Mouse (Mus musculus) lung, postnatal 0 days (tissue): ENCODE measurements around the gene Tprn.

Experiments used
- CTCF ChIP-seq: IDR thresholded peaks from 2 replicates; pipeline ENCODE4 v1.5.1; 2016; ENCODE audit warnings: antibody characterized with exemption, mild to moderate bottlenecking
- EP300 ChIP-seq: IDR thresholded peaks from 2 replicates; pipeline ENCODE4 v1.6.1; 2016; ENCODE audit warnings: antibody characterized with exemption, mild to moderate bottlenecking, control low read depth

DNA sequence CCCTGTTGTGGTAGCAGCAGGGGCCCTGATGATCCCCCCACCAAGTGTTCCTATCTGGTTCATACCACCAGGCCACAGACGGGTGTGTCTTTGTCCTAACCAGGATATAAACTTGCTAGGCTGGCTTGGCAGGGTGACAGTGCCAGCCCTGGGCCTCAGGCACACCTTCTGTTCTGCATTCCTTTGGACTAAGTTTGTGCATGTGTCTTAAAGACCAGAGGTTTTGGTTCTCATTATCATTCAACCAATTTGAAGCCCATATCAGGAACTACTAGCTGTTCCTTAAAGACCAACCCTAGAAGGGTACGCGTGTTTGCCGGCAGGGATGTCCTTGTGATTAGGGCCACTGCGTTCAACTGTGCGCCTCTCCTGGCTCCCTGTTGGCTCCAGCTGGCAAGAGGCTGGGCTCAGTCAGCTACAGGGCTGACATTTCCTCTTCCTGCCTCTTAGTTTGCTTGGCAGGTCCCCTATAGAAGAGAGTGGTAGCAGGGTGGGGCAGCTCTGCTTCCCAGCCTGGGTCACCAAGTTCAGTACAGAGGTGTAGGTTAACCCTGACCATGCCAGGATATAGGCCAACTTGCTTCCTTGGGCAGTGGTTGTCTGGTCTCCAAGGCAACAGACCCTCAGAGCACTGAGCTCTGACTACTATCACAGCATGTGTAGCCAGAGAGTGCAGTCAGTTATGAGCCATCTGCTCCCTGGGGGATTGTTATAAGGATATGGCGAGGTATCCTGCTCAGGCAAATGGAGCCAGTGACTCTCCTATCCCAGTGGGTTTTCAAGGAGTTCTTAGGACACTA lies 24.6 kb downstream of the Tprn start:
- TF ChIP-seq EP300, result peak; percentile 73
- no peak for TF ChIP-seq CTCF
